Mouse (Mus musculus): ENCODE measurements at regions not wholly inside any gene's neighbourhood (a gene's known extent, or its start where the extent isn't known, plus 50 kb on each side); places are given as distances from the start of the nearest gene placed in this dataset.

DNA sequence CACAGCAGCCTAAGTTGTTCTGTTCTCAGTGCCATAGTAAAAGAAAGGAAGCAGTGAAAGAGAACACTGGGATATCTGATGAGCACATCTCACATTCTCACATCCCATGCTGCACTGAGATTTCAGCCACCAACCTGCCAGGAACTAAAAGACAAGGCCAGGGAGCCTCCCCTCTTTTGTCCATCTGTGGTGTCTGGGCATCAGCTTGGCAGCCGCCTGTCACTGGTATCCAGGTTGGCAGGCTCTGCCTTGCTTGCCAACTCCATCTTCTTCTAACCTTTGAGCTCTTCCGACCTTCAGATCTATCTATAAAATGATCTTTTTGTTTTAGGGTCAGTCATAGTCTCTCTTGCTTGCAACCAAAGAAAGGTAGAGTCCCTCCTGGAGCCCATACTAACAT is 228.5 kb upstream of the Mgmt start:
- no peak for DNase-seq (ENCODE audit: low read depth, low spot score)
- no peaks in the 10 kb centered on the region for H3K79me2 ChIP-seq (ENCODE audit: control insufficient read depth, insufficient read depth, low read length, poor library complexity)
- H3K9me3 ChIP-seq (replicated peaks; ENCODE audit: insufficient read depth, low read length) = no peaks in the 10 kb centered on the region
- no peak overlapping the region for H3K4me3 ChIP-seq (ENCODE audit: control insufficient read depth in 1 of 2, insufficient read depth in 1 of 2, low read depth in 2 of 2, low read length in 2 of 2)
- H3K27me3 ChIP-seq (ENCODE audit: control insufficient read depth in 1 of 2, insufficient read depth in 2 of 2, low read length in 2 of 2) = no peaks in the 10 kb centered on the region
- no peaks in the 10 kb centered on the region for H3K4me1 ChIP-seq (ENCODE audit: control insufficient read depth in 1 of 2, insufficient read depth in 2 of 2, low read length in 2 of 2)
- no peak overlapping the region for H3K27ac ChIP-seq (ENCODE audit: control insufficient read depth, low read depth, low read length)
- no peak overlapping the region for H3K9ac ChIP-seq (ENCODE audit: control insufficient read depth, low read depth, low read length, poor library complexity, severe bottlenecking)
- no peak for TF ChIP-seq USF2 (IDR thresholded peaks at IDR 0.05; ENCODE audit: borderline replicate concordance in 1 of 2, insufficient read depth in 1 of 2, low read depth in 1 of 2, low read length in 2 of 2)
- TF ChIP-seq SMC3 (IDR thresholded peaks at IDR 0.05; ENCODE audit: low read depth, low read length) = no peak
- no peak for TF ChIP-seq TAL1 (IDR thresholded peaks at IDR 0.05; ENCODE audit: low read length)
- TF ChIP-seq ZC3H11A (IDR thresholded peaks at IDR 0.05; ENCODE audit: low read depth, low read length) = no peak
- no peak for TF ChIP-seq CTCF (IDR thresholded peaks at IDR 0.05 in 2 of 3, conservative IDR thresholded peaks at IDR 0.05 in 1 of 3; ENCODE audit: control insufficient read depth in 1 of 3, insufficient read depth in 1 of 3, low read depth in 2 of 3, low read length in 3 of 3, poor library complexity in 1 of 3, severe bottlenecking in 1 of 3)
- TF ChIP-seq E2F4 (IDR thresholded peaks at IDR 0.05; ENCODE audit: borderline replicate concordance, low read depth, low read length) = no peak
- TF ChIP-seq UBTF (IDR thresholded peaks at IDR 0.05; ENCODE audit: borderline replicate concordance, insufficient read depth, low read depth, low read length) = no peak
- TF ChIP-seq GATA1 (IDR thresholded peaks at IDR 0.05; ENCODE audit: low read depth, low read length) = no peak
- TF ChIP-seq MYB (IDR thresholded peaks at IDR 0.05; ENCODE audit: low read depth, low read length) = no peak
- TF ChIP-seq NELFE (IDR thresholded peaks at IDR 0.05; ENCODE audit: low read depth, low read length) = no peak
- no peak for TF ChIP-seq ZMIZ1 (IDR thresholded peaks at IDR 0.05; ENCODE audit: low read depth, low read length)
- TF ChIP-seq ZNF384 (IDR thresholded peaks at IDR 0.05; ENCODE audit: low read depth, low read length) = no peak
- no peak for TF ChIP-seq MXI1 (IDR thresholded peaks at IDR 0.05; ENCODE audit: low read depth, low read length)
- no peak for TF ChIP-seq ETS1 (IDR thresholded peaks at IDR 0.05; ENCODE audit: low read depth, low read length)
- TF ChIP-seq CHD2 (IDR thresholded peaks at IDR 0.05; ENCODE audit: low read length) = no peak
- no peak for TF ChIP-seq HCFC1 (IDR thresholded peaks at IDR 0.05; ENCODE audit: low read depth, low read length)
- no peak for TF ChIP-seq RAD21 (IDR thresholded peaks at IDR 0.05; ENCODE audit: low read depth, low read length)
- no peak for TF ChIP-seq CHD1 (IDR thresholded peaks at IDR 0.05; ENCODE audit: low read depth, low read length)
- H3K36me3 ChIP-seq (ENCODE audit: control insufficient read depth in 1 of 2, insufficient read depth in 2 of 2, low read length in 2 of 2) = no peaks in the 10 kb centered on the region

DNA sequence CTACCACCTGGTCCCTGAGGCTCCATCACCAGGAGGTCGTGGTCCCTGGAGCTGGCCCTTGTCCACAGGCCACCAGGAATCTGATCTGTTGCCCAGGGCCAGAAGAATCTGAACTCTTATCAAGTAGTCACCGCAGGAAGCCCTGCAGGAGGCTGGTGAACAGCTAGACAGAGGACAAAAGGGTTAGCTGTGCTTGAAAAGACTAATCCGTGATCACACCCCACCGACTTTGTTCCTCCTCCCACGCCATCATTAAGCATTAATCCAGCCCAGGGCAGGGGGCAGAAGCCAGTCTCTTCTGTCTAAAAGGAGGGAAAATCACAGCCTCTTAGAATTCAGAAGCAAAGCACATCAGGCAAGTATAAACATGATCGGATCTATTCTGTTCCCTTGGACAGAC is 227.7 kb upstream of the Mgmt start:
- TF ChIP-seq POLR2AphosphoS5 (IDR thresholded peaks at IDR 0.05; ENCODE audit: borderline replicate concordance, low read depth, low read length) (no peak), ELF1 (IDR thresholded peaks at IDR 0.05; ENCODE audit: low read depth, low read length) (no peak), UBTF (IDR thresholded peaks at IDR 0.05; ENCODE audit: borderline replicate concordance, insufficient read depth, low read depth, low read length) (no peak), POLR2AphosphoS2 (IDR thresholded peaks at IDR 0.05; ENCODE audit: low read length) (no peak), RCOR1 (IDR thresholded peaks at IDR 0.05; ENCODE audit: low read depth, low read length) (no peak), ETS1 (IDR thresholded peaks at IDR 0.05; ENCODE audit: low read depth, low read length) (no peak), POLR2A (IDR thresholded peaks at IDR 0.05; ENCODE audit: control insufficient read depth in 1 of 2, insufficient read depth in 1 of 2, low read depth in 1 of 2, low read length in 2 of 2, poor library complexity in 1 of 2) (no peak), BHLHE40 (IDR thresholded peaks at IDR 0.05; ENCODE audit: borderline replicate concordance, low read depth, low read length) (no peak), SIN3A (IDR thresholded peaks at IDR 0.05; ENCODE audit: low read length) (no peak), GABPA (IDR thresholded peaks at IDR 0.05; ENCODE audit: low read depth, low read length) (no peak), GATA1 (IDR thresholded peaks at IDR 0.05; ENCODE audit: low read depth, low read length) (no peak), MAFK (IDR thresholded peaks at IDR 0.05; ENCODE audit: borderline replicate concordance, low read depth, low read length) (no peak), ZKSCAN1 (IDR thresholded peaks at IDR 0.05; ENCODE audit: low read depth, low read length) (no peak), ZNF384 (IDR thresholded peaks at IDR 0.05; ENCODE audit: low read depth, low read length) (no peak), MYB (IDR thresholded peaks at IDR 0.05; ENCODE audit: low read depth, low read length) (no peak)
- no peak overlapping the region for H3K4me3 ChIP-seq (ENCODE audit: control insufficient read depth in 1 of 2, insufficient read depth in 1 of 2, low read depth in 2 of 2, low read length in 2 of 2)
- no peaks in the 10 kb centered on the region for H3K27me3 ChIP-seq (ENCODE audit: control insufficient read depth in 1 of 2, insufficient read depth in 2 of 2, low read length in 2 of 2)
- H3K9me3 ChIP-seq (replicated peaks; ENCODE audit: insufficient read depth, low read length) = no peaks in the 10 kb centered on the region
- no peaks in the 10 kb centered on the region for H3K79me2 ChIP-seq (ENCODE audit: control insufficient read depth, insufficient read depth, low read length, poor library complexity)
- DNase-seq (ENCODE audit: low read depth, low spot score) = no peak
- H3K27ac ChIP-seq (ENCODE audit: control insufficient read depth, low read depth, low read length) = no peak overlapping the region
- no peaks in the 10 kb centered on the region for H3K4me1 ChIP-seq (ENCODE audit: control insufficient read depth in 1 of 2, insufficient read depth in 2 of 2, low read length in 2 of 2)
- no peaks in the 10 kb centered on the region for H3K36me3 ChIP-seq (ENCODE audit: control insufficient read depth in 1 of 2, insufficient read depth in 2 of 2, low read length in 2 of 2)
- no peak overlapping the region for H3K9ac ChIP-seq (ENCODE audit: control insufficient read depth, low read depth, low read length, poor library complexity, severe bottlenecking)

All from MEL (cell line).